Mouse (Mus musculus): ENCODE results near the gene Fam131a. TPM values are rescaled to one million over a fixed set of nuclear protein-coding genes. Genes with fewer than 3 reads are reported as not detected.
A peak's percentile ranks its signal among the peaks of the same experiment; 100 is the strongest.

The Fam131a gene
- total RNA-seq, 1 experiment from 2014 or later = not detected

DNA sequence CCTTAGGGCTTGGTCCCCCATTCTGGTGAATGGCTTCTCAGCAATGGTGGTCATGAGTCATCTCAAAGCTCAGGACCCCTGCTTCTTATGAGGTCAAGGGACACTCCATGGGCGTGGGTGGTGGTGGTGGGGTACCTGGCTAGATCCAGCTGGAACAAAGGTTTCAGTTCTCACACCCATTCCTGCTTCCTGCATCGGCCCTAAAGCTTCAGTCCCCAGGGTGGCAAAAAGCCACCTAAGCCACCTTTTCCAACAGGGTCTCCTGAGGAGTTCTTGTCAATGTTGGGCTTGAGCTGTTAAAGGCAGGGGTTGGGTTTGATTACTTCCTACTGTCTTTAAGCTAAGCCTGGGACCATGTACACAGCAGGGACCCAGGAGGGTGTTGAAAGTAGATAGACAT, 22.1 kb downstream of the Fam131a start:
- no peak for ATAC-seq (replicated peaks; ENCODE audit: low read depth, poor library complexity, severe bottlenecking)

DNA sequence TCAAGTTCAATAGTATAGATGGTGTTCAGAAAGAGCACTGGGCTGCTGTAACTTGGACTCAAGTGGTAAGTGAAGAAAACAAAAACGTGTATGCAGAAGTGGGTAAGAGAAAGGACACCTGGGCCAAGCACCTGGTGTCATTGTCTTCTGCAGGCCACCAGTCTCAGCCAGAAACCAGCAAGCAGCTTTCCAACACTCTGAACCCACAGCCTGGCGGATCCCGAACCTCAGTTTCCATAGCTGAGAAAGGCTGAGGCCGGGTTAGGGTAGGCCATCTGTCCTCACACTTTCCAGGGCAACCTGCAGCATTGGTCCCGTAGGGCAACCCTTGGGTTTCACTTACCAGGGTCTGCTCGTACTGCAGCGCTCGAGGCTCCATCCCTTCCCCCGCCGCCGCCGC, 22.5 kb downstream of the Fam131a start:
- no peak for ATAC-seq (replicated peaks; ENCODE audit: low read depth, poor library complexity, severe bottlenecking)

DNA sequence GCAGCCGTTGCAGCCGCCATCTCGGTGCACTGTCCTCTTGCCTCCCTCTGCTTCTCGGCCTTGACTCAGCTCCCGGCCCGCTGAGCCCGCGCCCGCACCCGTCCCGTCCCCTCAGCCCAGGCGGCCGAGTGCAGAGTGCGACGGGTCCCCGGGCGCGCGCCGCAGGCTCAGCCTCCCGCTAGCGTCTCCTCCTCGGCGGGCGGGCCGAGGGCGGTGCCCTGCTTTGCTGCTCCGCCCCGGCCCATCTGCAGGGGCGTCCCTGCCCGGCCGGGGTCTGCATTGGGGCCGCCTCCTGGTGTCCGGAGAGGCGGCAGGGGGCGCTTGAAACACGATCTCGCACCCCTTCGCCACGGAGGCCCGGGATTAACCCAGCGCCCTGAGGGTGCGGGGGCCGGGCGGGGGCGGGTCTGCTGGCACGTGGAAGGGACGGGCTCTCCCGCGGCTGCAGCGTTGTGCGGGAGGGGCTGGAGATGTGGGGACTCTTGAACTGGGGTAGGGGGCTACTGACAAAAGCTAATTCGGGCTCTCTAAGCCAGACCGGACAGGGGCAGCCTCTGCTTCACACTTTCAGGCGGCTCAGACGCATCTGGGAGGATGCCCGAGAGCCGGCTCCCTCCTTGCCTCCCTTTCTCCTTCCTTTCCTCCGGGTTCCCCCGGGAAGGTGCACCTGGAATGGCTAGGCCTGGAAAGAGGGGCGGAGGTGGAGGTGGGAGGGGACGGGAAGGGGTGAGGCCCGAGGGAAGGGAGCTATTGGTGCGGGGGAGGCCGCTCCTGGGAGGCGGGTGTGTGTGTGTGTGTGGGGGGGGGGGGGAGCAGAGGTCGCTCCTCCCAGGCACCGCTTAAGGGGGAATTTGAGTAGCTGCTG, 23.2 kb downstream of the Fam131a start:
- ATAC-seq (replicated peaks; ENCODE audit: low read depth, poor library complexity, severe bottlenecking) = peak; percentile 10

DNA sequence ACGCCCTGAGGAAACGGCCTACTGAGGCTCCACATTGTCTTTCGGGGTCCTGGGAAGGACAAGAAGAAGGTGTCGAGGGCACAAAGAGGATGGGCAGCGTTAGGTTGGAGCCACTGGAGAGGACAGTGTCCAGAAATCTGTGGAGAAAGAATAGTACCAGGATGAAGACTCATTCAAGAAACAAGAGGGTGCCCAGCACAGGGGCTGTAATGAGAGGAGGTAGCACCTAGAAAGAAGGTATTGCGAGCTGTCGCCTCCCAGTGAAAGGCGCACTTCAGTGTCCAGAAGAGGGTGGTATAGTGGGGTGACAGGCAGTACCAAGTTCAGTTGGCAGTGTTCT, 23.8 kb downstream of the Fam131a start:
- ATAC-seq (replicated peaks; ENCODE audit: low read depth, poor library complexity, severe bottlenecking) = no peak

DNA sequence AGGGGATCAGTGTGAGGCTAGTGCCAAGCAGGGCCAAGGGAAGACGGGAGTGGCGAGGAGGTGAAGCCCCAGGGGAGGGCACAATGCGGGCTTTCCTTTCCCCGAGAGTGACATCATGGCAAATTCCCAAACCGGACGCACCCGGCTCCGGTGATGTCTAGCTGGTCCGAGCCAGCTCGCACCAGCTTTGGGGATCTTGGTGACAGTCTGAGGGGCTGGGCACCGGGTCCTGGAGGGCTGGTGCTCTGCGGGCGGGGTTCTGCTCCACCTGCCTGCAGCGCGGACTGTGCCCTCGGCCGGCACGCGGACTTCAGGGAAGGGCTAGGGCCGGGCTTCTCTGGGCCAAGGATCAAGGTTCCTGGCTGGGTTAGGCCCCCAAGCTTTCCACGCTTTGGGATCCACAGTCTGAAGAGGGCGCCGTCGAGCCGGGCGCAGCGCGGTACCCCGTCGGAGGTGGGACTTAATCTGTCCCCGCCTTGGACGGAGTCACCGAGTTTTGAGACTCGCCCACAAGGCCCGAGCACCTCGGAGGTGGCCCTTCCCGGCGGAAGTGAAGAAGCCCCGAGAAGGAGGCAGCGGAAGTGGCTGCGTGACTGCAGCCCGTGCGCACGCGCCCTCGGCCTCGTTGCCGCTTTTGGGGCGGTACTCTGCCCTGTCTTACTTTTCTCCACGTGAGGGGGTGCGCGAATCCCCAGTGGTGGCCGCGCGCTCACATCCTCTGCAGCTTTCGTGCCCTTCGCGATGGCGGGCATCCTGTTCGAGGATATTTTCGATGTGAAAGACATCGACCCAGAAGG, 24.3 kb downstream of the Fam131a start, which contains the start of the genes Polr2h and Clcn2:
TSS of gene Polr2h (plus strand) at position 485 of the 797 bp plus-strand sequence.
TSS of gene Clcn2 (minus strand) at position 566 of the 797 bp plus-strand sequence.
- ATAC-seq (replicated peaks; ENCODE audit: low read depth, poor library complexity, severe bottlenecking) = peak; percentile 90

DNA sequence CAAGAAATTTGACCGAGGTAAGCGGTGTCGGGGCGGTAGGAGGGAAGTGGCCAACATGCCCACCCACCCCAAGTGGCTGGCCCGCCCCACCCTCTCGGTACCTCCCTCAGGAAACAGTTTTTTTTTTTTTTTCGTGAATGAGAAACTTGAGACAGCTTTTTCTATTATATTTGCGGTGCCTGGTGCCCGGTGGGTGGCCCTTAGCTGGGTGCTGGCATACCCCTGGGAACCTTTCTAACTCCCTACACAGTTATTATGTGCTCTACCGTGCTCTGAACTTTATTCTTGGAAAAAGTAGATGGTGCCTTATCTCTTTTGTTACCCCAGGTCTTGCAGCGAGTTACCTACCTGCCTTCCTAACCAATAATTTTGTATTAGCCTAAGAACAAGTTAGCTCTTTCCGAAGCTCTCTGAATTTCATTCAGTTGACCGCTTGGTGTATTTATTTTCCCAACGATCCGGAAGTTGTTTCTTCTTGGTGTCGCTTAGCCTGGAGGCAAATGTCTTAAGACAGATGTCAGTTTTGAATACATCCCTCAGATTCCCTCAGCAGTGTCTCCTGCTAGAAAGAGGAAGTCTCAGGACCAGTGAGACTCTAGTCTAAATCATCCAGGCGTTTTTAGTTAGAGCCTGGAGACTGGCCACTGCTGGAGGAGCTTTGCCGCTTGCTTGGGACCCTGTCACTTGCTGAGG, 25.1 kb downstream of the Fam131a start:
- ATAC-seq (replicated peaks; ENCODE audit: low read depth, poor library complexity, severe bottlenecking) = peak; percentile 15; the same call in 1 of the 2 replicates

DNA sequence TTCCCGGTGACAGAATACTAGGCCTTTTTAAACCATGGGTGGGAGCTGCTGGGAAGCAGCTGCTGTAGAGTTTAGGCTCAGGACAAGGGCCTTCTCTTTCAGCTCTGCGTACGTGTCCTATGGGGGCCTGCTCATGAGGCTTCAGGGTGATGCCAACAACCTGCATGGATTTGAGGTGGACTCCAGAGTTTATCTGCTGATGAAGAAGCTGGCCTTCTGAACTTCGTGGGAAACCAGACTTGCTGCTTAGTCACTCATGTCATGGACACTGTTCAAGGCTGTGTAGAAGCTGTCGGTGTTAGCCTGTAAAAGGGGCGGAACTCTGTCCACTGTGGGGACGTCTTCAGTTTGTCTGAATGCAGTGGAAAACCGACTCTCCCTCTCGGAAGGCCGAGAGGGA, 28.8 kb downstream of the Fam131a start:
- no peak for ATAC-seq (replicated peaks; ENCODE audit: low read depth, poor library complexity, severe bottlenecking)

DNA sequence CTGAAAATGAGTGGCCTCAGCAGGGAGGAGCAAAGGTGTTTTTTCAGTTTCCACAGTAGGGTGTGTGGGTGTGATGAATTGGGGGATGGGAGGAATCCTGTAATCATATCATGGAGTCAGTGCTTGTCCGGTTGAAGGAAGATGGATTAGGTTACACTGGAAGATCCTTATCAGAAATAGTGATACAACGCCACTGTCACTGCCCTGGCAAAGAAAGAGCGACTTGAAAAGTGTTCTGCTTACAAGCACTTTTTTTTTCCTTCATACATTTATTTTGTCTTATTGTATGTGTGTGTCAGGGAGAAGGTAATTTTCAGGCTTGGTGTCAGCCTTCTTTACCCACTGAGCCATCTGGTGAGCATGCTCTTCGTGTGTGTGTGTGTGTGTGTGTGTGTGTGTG, 29.7 kb downstream of the Fam131a start:
- no peak for ATAC-seq (replicated peaks; ENCODE audit: low read depth, poor library complexity, severe bottlenecking)

DNA sequence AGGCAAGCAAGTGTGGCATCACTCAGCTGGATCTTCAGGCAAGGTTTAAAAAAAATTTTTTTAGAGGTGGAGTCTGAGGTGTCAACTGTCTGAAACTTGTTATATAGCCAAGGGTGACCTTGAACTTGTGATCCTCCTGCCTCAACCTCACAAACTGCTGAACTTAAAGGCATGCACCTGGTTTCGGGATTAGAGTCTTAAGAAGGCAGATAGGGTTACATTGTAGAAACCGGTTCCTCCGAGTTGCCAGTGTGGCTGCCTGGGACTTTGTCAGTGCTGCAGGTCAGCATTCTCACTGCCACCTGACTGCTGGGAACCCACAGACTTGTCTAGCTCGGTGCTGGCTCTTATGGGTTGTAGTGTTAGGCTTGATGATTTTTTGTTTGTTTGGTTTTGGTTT, 30.2 kb downstream of the Fam131a start:
- no peak for ATAC-seq (replicated peaks; ENCODE audit: low read depth, poor library complexity, severe bottlenecking)

DNA sequence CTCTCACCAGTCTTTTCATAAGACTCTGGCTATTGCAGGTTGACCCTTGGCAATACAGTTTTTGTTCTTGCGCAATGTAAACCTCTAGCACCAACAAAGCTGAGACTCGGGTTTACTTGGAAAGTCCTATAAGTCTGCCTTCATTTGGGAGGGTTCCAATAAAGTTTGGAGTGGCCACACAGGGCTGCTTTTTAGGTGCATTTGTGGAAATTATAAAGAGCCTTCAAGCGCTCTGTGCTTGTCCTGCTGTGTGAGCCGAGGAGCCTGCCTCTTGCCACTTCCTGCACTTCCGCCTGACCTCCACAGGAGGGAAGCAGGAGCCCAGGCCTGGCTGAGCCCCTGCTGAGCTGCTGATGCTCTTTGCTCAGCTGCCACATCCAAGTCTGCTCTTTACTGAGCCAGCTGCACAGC, 31.3 kb downstream of the Fam131a start:
- peak; percentile 99 for ATAC-seq (replicated peaks; ENCODE audit: low read depth, poor library complexity, severe bottlenecking)

DNA sequence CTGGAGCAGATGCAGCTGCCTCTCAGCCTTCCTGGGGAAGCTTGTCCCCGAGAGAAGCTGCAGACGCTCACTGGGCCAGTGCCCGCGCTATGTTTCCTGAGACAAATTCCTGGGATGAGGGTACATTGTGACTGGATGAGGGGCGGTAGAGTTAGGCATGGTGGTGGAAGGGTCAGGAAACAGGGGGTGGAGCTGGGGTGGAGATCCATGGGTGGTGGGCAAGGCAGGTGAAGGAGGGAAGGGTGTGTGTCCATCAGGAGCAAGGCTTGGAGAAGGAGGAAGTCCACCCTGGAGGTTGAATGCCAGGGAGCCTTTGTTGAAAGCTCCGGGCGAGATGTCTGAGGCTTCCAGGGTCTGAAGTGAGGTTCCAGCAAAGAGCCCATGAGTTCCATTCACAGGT, 32.3 kb downstream of the Fam131a start:
- ATAC-seq (replicated peaks; ENCODE audit: low read depth, poor library complexity, severe bottlenecking) = no peak

DNA sequence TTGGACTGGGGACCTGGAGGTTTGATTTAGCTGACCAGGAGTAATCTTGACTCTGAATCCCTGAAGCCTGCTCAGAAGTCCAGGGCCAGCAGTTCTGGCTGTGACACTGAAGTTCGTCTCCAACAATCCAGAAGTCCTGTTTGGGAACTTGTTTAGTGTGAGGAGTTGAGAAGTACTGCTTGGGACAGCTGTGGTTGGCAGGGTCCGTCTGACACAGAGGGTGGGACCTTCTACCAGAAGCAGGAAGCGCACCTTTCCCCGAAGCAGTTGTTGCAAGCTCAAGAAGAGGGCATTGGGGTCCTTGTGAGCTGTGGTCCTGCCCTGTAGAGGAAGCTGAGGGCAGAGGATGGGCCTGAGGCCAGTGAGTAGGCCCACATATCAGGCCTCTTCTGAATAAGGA, 32.7 kb downstream of the Fam131a start:
- ATAC-seq (replicated peaks; ENCODE audit: low read depth, poor library complexity, severe bottlenecking) = no peak

DNA sequence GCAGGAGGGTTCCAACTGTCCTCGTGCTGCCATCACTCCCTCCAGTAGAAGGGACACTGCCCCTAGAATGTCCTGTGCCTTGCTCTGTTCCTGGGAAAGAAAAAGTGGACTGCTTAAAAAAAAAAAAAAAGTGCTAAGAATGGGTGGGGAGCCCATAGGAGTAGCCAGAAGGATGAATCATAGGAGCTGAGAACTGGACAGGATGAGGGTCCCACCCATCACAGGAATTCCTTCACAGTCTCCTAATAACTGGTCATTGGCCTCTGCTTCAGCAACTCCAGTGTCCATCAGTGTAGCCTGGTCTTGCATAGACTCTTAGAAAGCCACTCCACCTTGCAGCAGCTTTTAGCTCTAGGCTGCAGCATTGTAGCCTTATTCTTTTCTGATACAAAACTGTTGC, 33.3 kb downstream of the Fam131a start:
- no peak for ATAC-seq (replicated peaks; ENCODE audit: low read depth, poor library complexity, severe bottlenecking)

DNA sequence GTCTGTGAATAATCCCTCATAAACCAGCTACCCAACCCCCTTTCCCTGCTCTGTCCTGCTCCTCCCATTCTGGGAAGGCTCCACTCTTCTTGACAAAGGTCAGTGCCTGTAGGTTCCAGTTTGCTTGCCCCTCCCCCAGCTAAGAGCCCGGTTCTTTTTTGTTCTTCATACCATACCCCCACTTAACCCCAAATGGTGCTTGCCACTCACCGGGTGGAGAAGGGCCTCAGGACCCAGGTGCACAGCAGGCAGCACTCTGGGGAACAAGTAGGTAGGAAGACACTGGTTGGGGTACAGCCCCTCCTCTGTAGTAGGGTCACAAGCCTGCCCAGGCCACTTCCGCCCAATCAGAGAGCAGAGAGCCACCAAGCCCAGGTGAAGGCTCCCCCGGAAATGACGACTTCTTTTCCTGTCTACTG, 37.3 kb downstream of the Fam131a start:
- no peak for ATAC-seq (replicated peaks; ENCODE audit: low read depth, poor library complexity, severe bottlenecking)

DNA sequence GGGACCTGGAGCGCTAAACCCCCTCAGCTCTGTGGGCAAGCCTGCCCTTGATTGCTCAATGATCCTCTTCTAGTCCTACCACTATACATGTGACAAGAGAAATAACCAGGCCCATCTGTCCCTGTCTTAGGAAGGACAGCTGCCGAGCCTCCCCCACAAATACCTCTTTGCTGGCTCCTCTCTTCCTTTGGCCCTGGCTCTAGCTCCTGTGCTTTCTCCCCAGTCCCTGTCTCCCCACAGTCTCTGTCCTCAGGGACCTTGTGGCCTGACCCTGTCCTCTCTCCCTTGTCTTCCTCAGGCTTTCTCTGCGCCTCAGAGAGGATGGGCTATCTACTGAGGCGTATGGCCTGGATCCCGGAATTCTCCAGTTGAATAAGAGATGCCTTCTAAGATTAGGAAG, 38.6 kb downstream of the Fam131a start:
- ATAC-seq (replicated peaks; ENCODE audit: low read depth, poor library complexity, severe bottlenecking) = peak; percentile 31; the same call in 1 of the 2 replicates

DNA sequence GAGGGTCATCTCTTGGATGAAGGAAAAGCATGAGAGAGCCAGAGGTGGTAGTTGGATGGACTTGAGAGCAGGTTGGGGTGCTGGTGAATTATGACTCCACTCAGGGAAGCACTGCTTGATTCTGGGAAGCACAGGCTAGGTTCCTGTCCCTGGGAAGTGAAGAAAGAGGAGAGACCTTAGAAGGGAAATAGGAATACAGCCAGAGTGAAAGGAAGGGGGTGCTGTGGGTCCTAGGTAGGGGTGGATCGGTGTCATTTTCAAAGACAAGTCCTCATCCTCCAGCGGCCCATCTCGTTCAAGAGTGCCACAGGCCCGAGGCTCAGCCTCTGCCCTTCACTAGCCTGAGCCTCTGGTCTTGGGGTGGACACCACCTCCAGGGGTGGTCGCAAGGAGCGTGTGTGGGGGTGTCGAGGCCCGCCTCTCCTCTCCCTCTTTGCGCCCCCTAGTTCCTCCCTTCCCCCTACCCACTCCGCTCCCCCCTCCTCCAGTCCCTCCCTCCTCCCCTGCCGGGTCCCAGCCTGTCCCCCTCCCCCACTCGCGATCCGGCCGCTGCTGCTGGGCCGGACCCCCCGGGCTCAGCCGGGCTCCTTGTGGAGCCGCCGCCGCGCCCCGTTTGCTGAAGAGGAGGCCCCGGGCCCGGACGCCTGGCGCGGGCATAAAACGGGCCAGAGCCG, 39.3 kb downstream of the Fam131a start:
- ATAC-seq (replicated peaks; ENCODE audit: low read depth, poor library complexity, severe bottlenecking) = no peak

DNA sequence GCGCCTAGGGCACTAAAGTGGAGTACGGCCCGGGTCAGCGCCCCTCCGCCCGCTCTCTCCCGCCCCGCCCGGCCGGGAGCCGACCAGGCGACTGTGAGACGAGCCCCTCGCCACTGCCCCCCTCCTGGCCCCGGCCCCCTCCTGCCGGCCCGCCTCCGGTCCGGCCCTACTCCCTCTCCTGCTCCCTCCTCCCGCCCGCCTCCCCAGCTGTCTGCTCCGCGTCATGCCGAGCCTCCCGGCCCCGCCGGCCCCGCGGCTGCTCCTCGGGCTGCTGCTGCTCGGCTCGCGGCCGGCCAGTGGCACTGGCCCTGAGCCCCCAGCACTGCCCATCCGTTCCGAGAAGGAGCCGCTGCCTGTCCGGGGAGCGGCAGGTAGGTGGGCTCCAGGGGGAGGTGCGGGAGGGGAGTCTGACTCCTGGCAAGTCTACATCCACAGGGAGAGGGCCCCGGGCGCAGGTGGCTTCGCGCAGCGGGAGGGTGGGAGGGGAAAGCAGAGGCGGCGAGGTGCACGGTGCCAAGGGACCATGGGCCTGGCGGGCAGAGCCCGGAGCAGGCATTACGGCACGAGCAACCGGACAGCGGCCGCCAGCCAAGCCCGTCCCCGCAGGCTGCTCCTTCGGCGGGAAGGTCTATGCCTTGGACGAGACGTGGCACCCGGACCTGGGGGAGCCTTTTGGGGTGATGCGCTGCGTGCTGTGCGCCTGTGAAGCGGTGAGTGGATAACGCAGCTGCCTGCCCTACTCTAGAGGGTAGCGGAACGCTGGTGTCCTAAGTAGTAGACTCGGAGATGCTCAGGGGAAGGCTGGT, 40.1 kb downstream of the Fam131a start, which contains the start of gene Chrd:
TSS of gene Chrd (plus strand) at position 203 of the 806 bp plus-strand sequence.
- ATAC-seq (replicated peaks; ENCODE audit: low read depth, poor library complexity, severe bottlenecking) = peak; percentile 44

DNA sequence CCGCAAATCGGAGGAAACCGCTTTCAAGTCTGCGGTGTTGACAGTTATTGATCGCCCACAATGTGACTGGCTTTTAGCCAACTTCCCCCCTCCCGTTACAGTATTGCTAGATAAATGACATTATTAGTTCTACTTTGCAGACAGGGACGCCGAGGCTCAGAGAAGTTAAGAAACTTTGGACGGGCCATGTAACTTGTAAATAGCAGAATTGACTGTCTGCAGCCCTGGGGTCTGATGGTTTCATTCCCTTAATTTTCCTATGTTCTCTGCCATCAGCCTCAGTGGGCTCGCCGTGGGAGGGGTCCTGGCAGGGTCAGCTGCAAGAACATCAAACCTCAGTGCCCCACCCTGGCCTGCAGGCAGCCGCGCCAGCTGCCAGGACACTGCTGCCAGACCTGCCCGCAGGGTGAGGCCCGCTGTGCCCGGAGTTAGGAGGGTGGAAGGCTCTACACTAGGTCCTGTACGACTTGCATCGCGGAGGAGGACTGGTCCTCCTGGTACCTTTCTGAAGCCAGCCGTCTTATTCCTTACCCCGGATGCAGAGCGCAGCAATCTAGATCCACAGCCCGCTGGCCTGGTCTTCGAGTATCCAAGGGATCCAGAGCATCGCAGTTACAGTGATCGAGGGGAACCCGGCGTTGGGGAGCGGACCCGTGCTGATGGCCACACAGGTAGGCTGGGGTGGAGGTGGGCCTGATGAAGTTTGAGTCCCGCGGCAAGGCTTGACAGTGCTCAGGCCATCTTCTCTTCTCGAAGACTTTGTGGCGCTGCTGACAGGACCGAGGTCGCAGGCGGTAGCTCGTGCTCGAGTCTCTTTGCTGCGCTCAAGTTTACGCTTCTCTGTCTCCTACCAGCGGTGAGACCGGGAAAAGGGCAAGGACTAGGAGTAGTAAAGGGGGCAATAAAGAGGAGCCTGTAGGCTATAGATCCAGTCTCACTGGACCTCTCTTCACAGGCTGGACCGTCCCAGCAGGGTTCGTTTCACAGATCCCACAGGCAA, 41.0 kb downstream of the Fam131a start, which contains the start of gene Thpo:
TSS of gene Thpo (minus strand) at position 781 of the 1,000 bp plus-strand sequence.
- ATAC-seq (replicated peaks; ENCODE audit: low read depth, poor library complexity, severe bottlenecking) = no peak

Measured in common myeloid progenitor, adult 5-6 weeks (primary cell).